Mouse (Mus musculus) embryonic facial prominence, embryonic 14.5 days (tissue): ENCODE results near the gene Map3k14. TPM values are rescaled to one million over a fixed set of nuclear protein-coding genes. Genes with fewer than 3 reads are reported as not detected.
A peak's percentile ranks its signal among the peaks of the same experiment; 100 is the strongest.

Source experiments
- ATAC-seq: fragments of 200-750 bp; cut with Nextera tagmentation; 2 replicates; pipeline ENCODE4 v1.8.0; 2017; ENCODE audit warnings: low read depth, moderate number of reproducible peaks, moderate TSS enrichment
- DNase-seq: peaks from one replicate; pipeline ENCODE4 v3.0.0-alpha.2; 2015; ENCODE audit warnings: low spot score
- H3K27ac ChIP-seq: fragments of 300-500 bp; sonication (generic); replicated peaks from 2 replicates; pipeline ENCODE4 v1.5.1; 2014; ENCODE audit warnings: low read depth, mild to moderate bottlenecking, low read length, moderate library complexity
- H3K27me3 ChIP-seq: fragments of 300-500 bp; sonication (generic); replicated peaks from 2 replicates; pipeline ENCODE4 v1.6.1; 2014; ENCODE audit warnings: low read length; ENCODE audit not compliant: control insufficient read depth, insufficient read depth
- H3K36me3 ChIP-seq: fragments of 300-500 bp; sonication (generic); 2 replicates; pipeline ENCODE4 v1.6.1; 2014; ENCODE audit warnings: low read length, mixed read lengths; ENCODE audit not compliant: control insufficient read depth, insufficient read depth
- H3K4me1 ChIP-seq: fragments of 300-500 bp; sonication (generic); 2 replicates; pipeline ENCODE4 v1.6.1; 2014; ENCODE audit warnings: antibody characterized with exemption, low read length; ENCODE audit not compliant: control insufficient read depth, insufficient read depth
- H3K4me2 ChIP-seq: fragments of 300-500 bp; sonication (generic); 2 replicates; pipeline ENCODE4 v1.6.1; 2014; ENCODE audit warnings: low read depth, mild to moderate bottlenecking, low read length, moderate library complexity, mixed read lengths
- H3K4me3 ChIP-seq: fragments of 300-500 bp; sonication (generic); 2 replicates; pipeline ENCODE4 v1.5.1; 2014; ENCODE audit warnings: low read depth, mild to moderate bottlenecking, low read length
- H3K9ac ChIP-seq: fragments of 300-500 bp; sonication (generic); 2 replicates; pipeline ENCODE4 v1.6.1; 2014; ENCODE audit warnings: low read depth, mild to moderate bottlenecking, low read length, moderate library complexity, mixed read lengths
- H3K9me3 ChIP-seq: fragments of 300-500 bp; sonication (generic); 2 replicates; pipeline ENCODE4 v1.6.1; 2016; ENCODE audit warnings: low read length; ENCODE audit not compliant: control insufficient read depth
- WGBS: fragments of 180-500 bp; shearing (Covaris S2); extraction: QIAGEN DNeasy Blood & Tissue Kit; methylation state at CpG from one replicate; pipeline ENCODE4 v1.1.7; 2014; 5-methylcytosine and 5-hydroxymethylcytosine counted together
- polyA plus RNA-seq: library from polyadenylated mRNA; unstranded; fragments of >200 nt; fragmentation: Nextera tagmentation; extraction: Ambion mirVana; gene quantifications from 2 replicates; pipeline ENCODE4 v1.2.1, GENCODE M21; 2014

The Map3k14 gene
- polyA plus RNA-seq, 1 experiment from 2014 or later = 4.6 TPM

- Histone ChIP-seq H3K4me3 (no peak overlapping the region), H3K9me3 (no peaks in the 10 kb centered on the region), H3K27me3 (no peaks in the 10 kb centered on the region), H3K9ac (no peak overlapping the region), H3K4me2 (no peak overlapping the region), H3K27ac (peak overlapping the region; percentile 45; the same call in 1 of the 2 replicates), H3K4me1 (peaks cover 39% of the 10 kb centered on the region), H3K36me3 (no peaks in the 10 kb centered on the region)
- WGBS = 62% methylated on average over 9 of the region's 10 CpGs
- DNase-seq (peak; percentile 62), ATAC-seq (peak; percentile 32; the same call in 1 of the 2 replicates)
These were observed 21.1 kb downstream of the Map3k14 start for GRCm38 (mm10) chr11:103246081-103246730.

- Histone ChIP-seq H3K27ac (0 out of 2 replicates have a peak overlapping the region, but pooled peaks have one; percentile 22), H3K27me3 (no peaks in the 10 kb centered on the region), H3K4me2 (no peak overlapping the region), H3K4me3 (no peak overlapping the region), H3K36me3 (peaks cover 4% of the 10 kb centered on the region; the same call in 1 of the 2 replicates), H3K4me1 (peaks cover 39% of the 10 kb centered on the region), H3K9me3 (no peaks in the 10 kb centered on the region), H3K9ac (no peak overlapping the region)
- ATAC-seq (no peak), DNase-seq (no peak)
- WGBS = 88% methylated on average over 4 of the region's 4 CpGs
These were observed 22.4 kb downstream of the Map3k14 start for GRCm38 (mm10) chr11:103244856-103245255.

GRCm38 (mm10) chr11:103240740-103241139 is 26.5 kb downstream of the Map3k14 start:
- ATAC-seq = peak; percentile 27; the same call in 1 of the 2 replicates
- H3K36me3 ChIP-seq = peaks cover 43% of the 10 kb centered on the region
- H3K27me3 ChIP-seq = no peaks in the 10 kb centered on the region
- no peak overlapping the region for H3K9ac ChIP-seq
- peak overlapping the region; percentile 8; the same call in 1 of the 2 replicates for H3K27ac ChIP-seq
- DNase-seq = peak; percentile 65
- no peaks in the 10 kb centered on the region for H3K9me3 ChIP-seq
- H3K4me2 ChIP-seq = no peak overlapping the region
- H3K4me1 ChIP-seq = peaks cover 6% of the 10 kb centered on the region
- 35% methylated on average over 7 of the region's 7 CpGs for WGBS
- H3K4me3 ChIP-seq = no peak overlapping the region

GRCm38 (mm10) chr11:103237757-103238156 is 29.5 kb downstream of the Map3k14 start:
- H3K9ac ChIP-seq = no peak overlapping the region
- no peak for ATAC-seq
- H3K9me3 ChIP-seq = no peaks in the 10 kb centered on the region
- DNase-seq = no peak
- H3K4me1 ChIP-seq = 0 out of 2 replicates have a peak, but pooled peaks cover 3% of the 10 kb centered on the region
- 77% methylated on average over 9 of the region's 9 CpGs for WGBS
- no peak overlapping the region for H3K4me2 ChIP-seq
- H3K27ac ChIP-seq = no peak overlapping the region
- no peak overlapping the region for H3K4me3 ChIP-seq
- no peaks in the 10 kb centered on the region for H3K27me3 ChIP-seq
- H3K36me3 ChIP-seq = peaks cover 47% of the 10 kb centered on the region

GRCm38 (mm10) chr11:103236903-103237302 is 30.4 kb downstream of the Map3k14 start:
- H3K36me3 ChIP-seq = peaks cover 47% of the 10 kb centered on the region
- H3K27ac ChIP-seq = no peak overlapping the region
- DNase-seq = no peak
- 74% methylated on average over 10 of the region's 10 CpGs for WGBS
- no peak overlapping the region for H3K4me3 ChIP-seq
- no peaks in the 10 kb centered on the region for H3K9me3 ChIP-seq
- no peak overlapping the region for H3K9ac ChIP-seq
- H3K4me2 ChIP-seq = no peak overlapping the region
- H3K4me1 ChIP-seq = 0 out of 2 replicates have a peak, but pooled peaks cover 3% of the 10 kb centered on the region
- ATAC-seq = no peak; the same call in 1 of the 2 replicates
- H3K27me3 ChIP-seq = no peaks in the 10 kb centered on the region

GRCm38 (mm10) chr11:103236431-103236830 is 30.8 kb downstream of the Map3k14 start:
- Histone ChIP-seq H3K27me3 (no peaks in the 10 kb centered on the region), H3K4me2 (no peak overlapping the region), H3K9me3 (no peaks in the 10 kb centered on the region), H3K27ac (no peak overlapping the region), H3K4me1 (no peaks in the 10 kb centered on the region), H3K36me3 (peaks cover 51% of the 10 kb centered on the region), H3K4me3 (no peak overlapping the region), H3K9ac (no peak overlapping the region)
- no peak for ATAC-seq
- 69% methylated on average over 6 of the region's 6 CpGs for WGBS
- DNase-seq = no peak

- H3K27ac ChIP-seq = no peak overlapping the region
- peaks cover 58% of the 10 kb centered on the region for H3K36me3 ChIP-seq
- no peak overlapping the region for H3K9ac ChIP-seq
- DNase-seq = peak; percentile 41
- peak; percentile 34 for ATAC-seq
- no peak overlapping the region for H3K4me3 ChIP-seq
- H3K27me3 ChIP-seq = no peaks in the 10 kb centered on the region
- H3K4me1 ChIP-seq = no peaks in the 10 kb centered on the region
- 64% methylated on average over 11 of the region's 11 CpGs for WGBS
- no peak overlapping the region for H3K4me2 ChIP-seq
- H3K9me3 ChIP-seq = no peaks in the 10 kb centered on the region
These were observed 31.6 kb downstream of the Map3k14 start for GRCm38 (mm10) chr11:103235702-103236101.

- WGBS = 57% methylated on average over 1 of the region's 1 CpGs
- no peaks in the 10 kb centered on the region for H3K27me3 ChIP-seq
- H3K9me3 ChIP-seq = 0 out of 2 replicates have a peak, but pooled peaks cover 5% of the 10 kb centered on the region
- DNase-seq = no peak
- ATAC-seq = no peak
- H3K9ac ChIP-seq = no peak overlapping the region
- H3K4me2 ChIP-seq = no peak overlapping the region
- no peak overlapping the region for H3K4me3 ChIP-seq
- H3K36me3 ChIP-seq = peaks cover 62% of the 10 kb centered on the region
- H3K27ac ChIP-seq = no peak overlapping the region
- H3K4me1 ChIP-seq = no peaks in the 10 kb centered on the region
These were observed 32.8 kb downstream of the Map3k14 start for GRCm38 (mm10) chr11:103234447-103234846.

GRCm38 (mm10) chr11:103232966-103233365 is 34.3 kb downstream of the Map3k14 start:
- Histone ChIP-seq H3K27ac (no peak overlapping the region), H3K4me2 (no peak overlapping the region), H3K36me3 (peaks cover 61% of the 10 kb centered on the region), H3K4me3 (no peak overlapping the region), H3K4me1 (no peaks in the 10 kb centered on the region), H3K9ac (no peak overlapping the region), H3K9me3 (0 out of 2 replicates have a peak, but pooled peaks cover 6% of the 10 kb centered on the region), H3K27me3 (no peaks in the 10 kb centered on the region)
- WGBS = 33% methylated on average over 7 of the region's 7 CpGs
- peak; percentile 67 for DNase-seq
- no peak for ATAC-seq
